Mouse (Mus musculus) G1E (cell line): ENCODE data around the gene Ankrd63. TPM values are rescaled to one million over a fixed set of nuclear protein-coding genes. Genes with fewer than 3 reads are reported as not detected.
A peak's percentile ranks its signal among the peaks of the same experiment; 100 is the strongest.

Source experiments
- ATAC-seq: 2 replicates; pipeline ENCODE4 v1.8.0; 2016; ENCODE audit warnings: mild to moderate bottlenecking; ENCODE audit not compliant: insufficient number of reproducible peaks, poor library complexity, low FRiP score, severe bottlenecking; ENCODE audit errors: extremely low read depth
- DNase-seq: peaks from one replicate; pipeline ENCODE4 v3.0.0; 2012; ENCODE audit warnings: low spot score
- H3K27me3 ChIP-seq: 2 replicates; pipeline ENCODE4 v1.6.1; 2012; ENCODE audit warnings: mild to moderate bottlenecking, low read length, inconsistent platforms; ENCODE audit not compliant: insufficient read depth
- H3K36me3 ChIP-seq: replicated peaks from 2 replicates; pipeline ENCODE3; 2012; ENCODE audit warnings: mild to moderate bottlenecking, inconsistent platforms
- H3K4me1 ChIP-seq: 2 replicates; pipeline ENCODE4 v1.6.1; 2012; ENCODE audit warnings: low read depth, low read length, inconsistent platforms, mixed read lengths; ENCODE audit not compliant: insufficient read depth
- H3K4me3 ChIP-seq: 2 replicates; pipeline ENCODE4 v1.5.1; 2012; ENCODE audit warnings: low read depth, mild to moderate bottlenecking, inconsistent platforms, low read length, moderate library complexity, mixed read lengths
- H3K9me3 ChIP-seq: replicated peaks from 2 replicates; pipeline ENCODE4 v1.6.1; 2012; ENCODE audit warnings: inconsistent platforms
- CTCF ChIP-seq: IDR thresholded peaks from 2 replicates; pipeline ENCODE4 v1.5.1; 2012; ENCODE audit warnings: low read depth, low read length, inconsistent platforms, mixed read lengths
- GATA1 ChIP-seq: IDR thresholded peaks from 2 replicates; pipeline ENCODE4 v1.6.1; 2012; ENCODE audit warnings: borderline replicate concordance, low read length, inconsistent platforms, mixed read lengths
- GATA2 ChIP-seq: IDR thresholded peaks from 2 replicates; pipeline ENCODE4 v1.6.1; 2012; ENCODE audit warnings: low read depth, low read length, inconsistent platforms, borderline replicate concordance
- POLR2AphosphoS5 ChIP-seq: IDR thresholded peaks from 2 replicates; pipeline ENCODE4 v1.6.1; 2012; ENCODE audit warnings: low read depth, low read length, inconsistent platforms; ENCODE audit not compliant: insufficient replicate concordance
- TAL1 ChIP-seq: conservative IDR thresholded peaks from 2 replicates; pipeline ENCODE4 v1.6.1; 2012; ENCODE audit warnings: low read depth, low read length, inconsistent platforms, mixed read lengths
- polyA plus RNA-seq: library from polyadenylated mRNA; stranded (reverse); fragments of >175 nt; gene quantifications from 2 replicates; pipeline ENCODE4 v1.2.3, GENCODE M21; 2012
- total RNA-seq, 2 experiments: library from RNA; stranded (forward) in 1 of 2; stranded (reverse) in 1 of 2; fragments of 200-1000 nt in 1 of 2; fragments of >200 nt in 1 of 2; fragmentation: Nextera tagmentation in 1 of 2; gene quantifications; 2 replicates each; pipeline ENCODE4 v1.2.3; 2014 to 2017

Ankrd63 gene
- total and polyA plus RNA-seq, 3 experiments, result 0.05 TPM; not detected in 2

DNA sequence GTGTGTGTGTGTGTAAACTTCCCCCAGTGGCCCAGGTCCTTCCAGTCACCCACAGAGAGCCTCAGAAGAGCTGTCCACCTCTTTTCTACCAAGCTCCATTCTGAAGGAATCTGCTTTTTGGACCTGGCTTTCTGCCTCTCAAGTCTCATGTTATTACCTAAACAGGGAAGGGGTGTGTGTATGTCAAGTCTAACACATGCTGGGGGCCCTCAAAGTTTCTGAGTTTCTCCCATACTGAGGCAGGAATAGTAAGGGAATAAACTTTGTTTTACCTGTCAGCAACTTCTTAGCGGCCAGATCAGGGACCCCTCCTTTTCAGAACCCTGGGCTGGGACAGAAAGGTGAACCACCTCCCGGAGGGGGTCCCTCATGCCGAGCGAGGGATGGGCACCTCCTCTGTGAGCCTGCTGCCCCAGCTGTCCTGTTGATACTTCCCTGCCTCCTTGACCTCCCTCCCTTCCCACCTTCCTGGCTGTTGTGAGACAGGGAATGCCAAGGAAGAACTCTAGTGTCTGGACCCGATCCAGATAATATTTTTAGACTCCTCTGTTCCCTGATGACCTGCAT lies 6.4 kb downstream of the Ankrd63 start:
- DNase-seq, result no peak
- Histone ChIP-seq H3K27me3 (peaks cover 22% of the 10 kb centered on the region), H3K9me3 (peaks cover 4% of the 10 kb centered on the region), H3K4me1 (peaks cover 9% of the 10 kb centered on the region), H3K4me3 (no peak overlapping the region), H3K36me3 (peaks cover 55% of the 10 kb centered on the region)
- ATAC-seq, result no peak
- TF ChIP-seq GATA1, result no peak
- no peak for TF ChIP-seq GATA2
- TF ChIP-seq CTCF, result no peak
- TF ChIP-seq TAL1, result no peak
- no peak for TF ChIP-seq POLR2AphosphoS5

DNA sequence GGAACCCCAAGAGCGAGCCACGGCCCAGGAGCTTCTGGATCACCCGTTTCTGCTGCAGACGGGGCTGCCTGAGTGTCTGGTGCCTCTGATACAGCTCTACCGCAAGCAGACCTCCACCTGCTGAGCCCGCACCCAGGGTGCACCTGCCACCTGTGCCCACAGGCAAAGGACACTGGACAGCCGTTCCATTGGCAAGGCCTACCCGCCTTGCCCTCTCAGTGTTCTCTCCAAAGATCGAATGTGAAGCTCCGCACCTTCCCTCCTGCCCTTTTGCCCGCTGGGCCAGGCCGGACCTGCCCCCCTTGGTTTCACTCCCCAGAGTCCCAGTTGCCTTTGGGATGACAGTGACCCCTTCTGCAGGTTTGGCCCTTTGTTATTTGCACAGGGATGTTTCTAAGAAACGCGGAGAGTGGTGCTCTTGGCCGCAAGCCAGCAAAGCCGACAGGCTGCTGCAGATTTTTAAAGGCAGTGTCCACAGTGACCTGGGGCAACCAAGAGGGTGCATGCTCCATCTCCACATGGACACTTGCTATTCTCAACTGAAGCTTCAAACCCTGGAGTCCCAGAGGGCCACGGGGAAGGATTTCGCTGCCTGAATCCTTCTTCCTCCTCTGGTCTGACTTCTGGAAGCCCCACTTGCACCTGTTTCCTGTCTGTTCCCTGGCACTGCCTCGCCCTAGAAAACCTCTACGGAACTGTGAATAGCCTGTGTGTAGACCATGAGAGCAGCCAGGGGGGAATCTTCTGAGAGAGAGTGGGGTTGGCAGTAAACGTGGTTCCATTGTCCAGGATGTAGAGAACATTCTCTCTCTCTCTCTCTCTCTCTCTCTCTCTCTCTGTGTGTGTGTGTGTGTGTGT lies 7.1 kb downstream of the Ankrd63 start:
- Histone ChIP-seq H3K9me3 (no peaks in the 10 kb centered on the region), H3K4me3 (no peak overlapping the region), H3K27me3 (peaks cover 15% of the 10 kb centered on the region), H3K4me1 (peaks cover 9% of the 10 kb centered on the region), H3K36me3 (peaks cover 62% of the 10 kb centered on the region)
- DNase-seq (no peak), ATAC-seq (no peak)
- TF ChIP-seq TAL1 (no peak), POLR2AphosphoS5 (no peak), GATA2 (no peak)

DNA sequence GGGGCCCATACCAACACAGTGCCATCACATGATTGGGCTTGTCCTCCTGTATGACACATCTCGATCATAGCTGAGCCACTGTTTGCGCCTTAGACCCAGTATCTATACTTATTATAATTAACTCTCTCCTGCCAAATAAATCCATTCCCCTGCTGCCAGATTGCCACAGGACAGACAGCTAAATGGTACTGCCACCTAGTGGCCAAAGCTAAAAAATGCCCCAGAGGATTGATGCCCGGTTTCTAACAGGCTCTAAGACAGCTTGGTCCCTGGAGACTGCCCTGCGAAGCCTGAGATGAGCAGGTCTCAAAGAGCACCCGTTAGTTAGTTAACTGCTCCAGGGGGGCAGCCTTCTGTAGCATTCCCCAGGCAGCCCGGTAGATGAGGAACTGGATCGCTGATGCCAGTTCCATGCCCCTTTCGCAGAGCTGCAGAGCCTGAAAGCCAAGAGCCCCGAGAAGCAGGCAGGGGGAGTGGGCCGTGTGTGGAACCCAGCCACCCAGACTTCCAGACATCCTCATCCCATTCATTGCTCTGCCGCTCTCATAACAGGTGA lies 8.0 kb downstream of the Ankrd63 start:
- Histone ChIP-seq H3K4me3 (no peak overlapping the region), H3K27me3 (peaks cover 6% of the 10 kb centered on the region)

DNA sequence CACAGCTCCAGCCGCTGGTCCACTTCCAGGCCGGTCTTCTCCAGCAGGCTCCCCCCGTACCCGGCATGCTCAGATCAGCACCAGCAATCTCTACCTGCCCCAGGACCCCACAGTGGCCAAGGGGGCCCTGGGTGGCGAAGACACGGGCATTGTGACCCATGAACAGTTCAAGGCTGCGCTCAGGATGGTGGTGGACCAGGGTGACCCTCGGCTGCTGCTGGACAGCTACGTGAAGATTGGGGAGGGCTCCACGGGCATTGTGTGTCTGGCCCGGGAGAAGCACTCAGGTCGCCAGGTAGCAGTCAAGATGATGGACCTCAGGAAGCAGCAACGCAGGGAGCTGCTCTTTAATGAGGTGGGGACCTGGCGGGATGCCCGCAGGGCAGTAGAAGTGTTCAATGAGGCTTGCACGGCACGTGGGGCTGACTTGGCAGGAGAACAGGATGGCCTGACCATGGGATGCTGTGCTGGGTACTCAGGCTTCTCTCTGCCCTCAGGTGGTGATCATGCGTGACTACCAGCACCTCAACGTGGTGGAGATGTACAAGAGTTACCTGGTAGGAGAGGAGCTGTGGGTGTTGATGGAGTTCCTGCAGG lies 10.3 kb downstream of the Ankrd63 start:
- Histone ChIP-seq H3K36me3 (peaks cover 92% of the 10 kb centered on the region), H3K4me1 (no peaks in the 10 kb centered on the region; the same call in 1 of the 2 replicates), H3K9me3 (no peaks in the 10 kb centered on the region), H3K27me3 (no peaks in the 10 kb centered on the region), H3K4me3 (no peak overlapping the region)
- DNase-seq, result no peak
- no peak for TF ChIP-seq TAL1
- no peak for ATAC-seq

More for the DNA sequence above, 8.0 kb downstream of the Ankrd63 start:
- no peaks in the 10 kb centered on the region for H3K9me3 ChIP-seq
- H3K4me1 ChIP-seq, result peaks cover 7% of the 10 kb centered on the region
- TF ChIP-seq CTCF (peak; percentile 59), GATA1 (no peak)
- DNase-seq (peak; percentile 63), ATAC-seq (no peak; the same call in 1 of the 2 replicates)
- peaks cover 69% of the 10 kb centered on the region for H3K36me3 ChIP-seq

DNA sequence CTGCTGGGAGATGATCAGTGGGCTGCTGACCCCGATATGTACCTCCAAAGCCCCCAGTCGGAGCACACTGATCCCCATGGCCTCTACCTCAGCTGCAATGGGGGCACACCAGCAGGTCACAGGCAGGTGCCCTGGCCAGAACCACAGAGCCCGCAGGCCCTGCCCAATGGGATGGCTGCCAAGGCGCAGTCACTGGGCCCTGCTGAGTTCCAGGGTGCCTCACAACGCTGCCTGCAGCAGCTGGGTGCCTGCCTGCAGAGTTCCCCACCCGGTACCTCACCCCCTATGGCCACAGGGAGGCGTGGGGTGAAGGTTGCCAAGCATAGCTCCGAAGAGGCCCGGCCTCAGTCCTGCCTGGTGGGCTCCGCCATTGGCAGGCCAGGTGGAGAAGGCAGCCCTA lies 13.9 kb downstream of the Ankrd63 start:
- no peak overlapping the region for H3K4me3 ChIP-seq
- ATAC-seq (no peak), DNase-seq (no peak)
- H3K36me3 ChIP-seq, result peaks cover 93% of the 10 kb centered on the region
- TF ChIP-seq POLR2AphosphoS5 (no peak), GATA1 (no peak), TAL1 (no peak), CTCF (no peak), GATA2 (no peak)
- H3K9me3 ChIP-seq, result no peaks in the 10 kb centered on the region
- no peaks in the 10 kb centered on the region for H3K4me1 ChIP-seq
- H3K27me3 ChIP-seq, result no peaks in the 10 kb centered on the region

DNA sequence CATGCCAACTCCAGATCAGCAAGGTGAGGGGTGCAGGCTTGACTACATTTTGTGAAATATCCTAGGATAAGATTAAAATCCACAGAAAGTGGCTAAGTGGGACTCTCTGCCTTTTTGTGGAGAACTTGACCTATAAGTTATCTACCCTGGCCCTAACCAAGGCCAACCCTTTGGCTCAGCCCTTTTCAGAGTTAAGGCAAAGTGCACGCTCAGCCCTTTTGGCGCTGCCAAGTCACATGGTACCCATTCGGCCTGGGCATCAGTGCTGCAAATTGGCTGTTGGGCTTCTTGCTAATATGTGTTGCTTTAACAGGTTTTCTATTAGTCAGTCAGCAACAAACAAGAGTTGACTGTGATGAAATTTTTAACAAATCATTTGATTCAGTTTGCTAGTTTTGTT lies 16.0 kb downstream of the Ankrd63 start:
- H3K9me3 ChIP-seq, result no peaks in the 10 kb centered on the region
- H3K4me1 ChIP-seq, result peaks cover 2% of the 10 kb centered on the region; the same call in 1 of the 2 replicates
- H3K4me3 ChIP-seq, result no peak overlapping the region
- no peaks in the 10 kb centered on the region for H3K27me3 ChIP-seq
- DNase-seq, result no peak
- H3K36me3 ChIP-seq, result peaks cover 84% of the 10 kb centered on the region
- ATAC-seq, result no peak
- TF ChIP-seq GATA2, result no peak
- no peak for TF ChIP-seq GATA1
- no peak for TF ChIP-seq CTCF
- TF ChIP-seq TAL1, result no peak
- TF ChIP-seq POLR2AphosphoS5, result no peak
